Mouse (Mus musculus) myocyte (in vitro differentiated cells): ENCODE measurements around the gene Tmem30a. TPM values are rescaled to one million over a fixed set of nuclear protein-coding genes. Genes with fewer than 3 reads are reported as not detected.

Experiments used
- H3K27me3 ChIP-seq: one replicate; pipeline ENCODE4 v1.6.1; 2011; ENCODE audit not compliant: control insufficient read depth, insufficient read depth, insufficient read length
- H3K36me3 ChIP-seq: one replicate; pipeline ENCODE4 v1.6.1; 2011; ENCODE audit not compliant: control insufficient read depth, insufficient read depth
- H3K4me2 ChIP-seq: one replicate; pipeline ENCODE4 v1.6.1; 2011; ENCODE audit warnings: low read depth, control low read depth
- H3K4me3 ChIP-seq: one replicate; pipeline ENCODE4 v1.5.1; 2011; ENCODE audit warnings: mild to moderate bottlenecking, control low read depth, moderate library complexity
- H3K79me2 ChIP-seq: one replicate; pipeline ENCODE4 v1.6.1; 2011; ENCODE audit not compliant: control insufficient read depth, insufficient read depth
- H3ac ChIP-seq: one replicate; pipeline ENCODE4 v1.6.1; 2011; ENCODE audit not compliant: control insufficient read depth, insufficient read length
- CEBPB ChIP-seq: IDR thresholded peaks from 2 replicates; pipeline ENCODE4 v1.6.1; 2011; ENCODE audit warnings: mild to moderate bottlenecking, moderate library complexity; ENCODE audit not compliant: poor library complexity, insufficient read depth, severe bottlenecking
- E2F4 ChIP-seq: IDR thresholded peaks from one replicate; pipeline ENCODE4 v1.6.1; 2011; ENCODE audit warnings: mild to moderate bottlenecking, control low read depth, moderate library complexity; ENCODE audit not compliant: insufficient read depth
- MAX ChIP-seq: IDR thresholded peaks from one replicate; pipeline ENCODE4 v1.6.1; 2011; ENCODE audit warnings: low read depth, mild to moderate bottlenecking, control low read depth
- MYOD1 ChIP-seq, 3 experiments: IDR thresholded peaks; one replicate each; pipeline ENCODE4 v1.6.1; 2011; ENCODE audit warnings: control low read depth in 2 of 3, low read depth in 2 of 3, mild to moderate bottlenecking in 2 of 3, moderate library complexity in 1 of 3; ENCODE audit not compliant: insufficient read length in 2 of 3, control insufficient read depth in 1 of 3
- MYOG ChIP-seq, 3 experiments: IDR thresholded peaks; one replicate each; pipeline ENCODE4 v1.6.1; 2011; ENCODE audit warnings: control low read depth in 2 of 3, low read depth in 2 of 3, mild to moderate bottlenecking in 2 of 3; ENCODE audit not compliant: insufficient read length in 2 of 3, control insufficient read depth in 1 of 3, insufficient read depth in 1 of 3
- POLR2A ChIP-seq: IDR thresholded peaks from one replicate; pipeline ENCODE4 v1.6.1; 2011; ENCODE audit warnings: low read depth, mild to moderate bottlenecking, control low read depth, moderate library complexity; ENCODE audit not compliant: insufficient read length
- POLR2AphosphoS2 ChIP-seq: IDR thresholded peaks from one replicate; pipeline ENCODE4 v1.6.1; 2011; ENCODE audit warnings: low read depth, control low read depth; ENCODE audit not compliant: insufficient read length
- REST ChIP-seq: IDR thresholded peaks from one replicate; pipeline ENCODE4 v1.6.1; 2011; ENCODE audit warnings: mild to moderate bottlenecking, control low read depth, moderate library complexity; ENCODE audit not compliant: insufficient read depth, insufficient read length
- SRF ChIP-seq: IDR thresholded peaks from one replicate; pipeline ENCODE4 v1.6.1; 2011; ENCODE audit warnings: low read depth; ENCODE audit not compliant: control insufficient read depth, insufficient read length
- TCF12 ChIP-seq: IDR thresholded peaks from one replicate; pipeline ENCODE4 v1.6.1; 2011; ENCODE audit warnings: mild to moderate bottlenecking, control low read depth; ENCODE audit not compliant: poor library complexity, insufficient read depth, severe bottlenecking
- TCF3 ChIP-seq: IDR thresholded peaks from one replicate; pipeline ENCODE4 v1.6.1; 2011; ENCODE audit warnings: low read depth, control low read depth; ENCODE audit not compliant: insufficient read length
- USF1 ChIP-seq: IDR thresholded peaks from one replicate; pipeline ENCODE4 v1.6.1; 2011; ENCODE audit warnings: low read depth, mild to moderate bottlenecking, control low read depth, moderate library complexity
- polyA plus RNA-seq: library from polyadenylated mRNA; unstranded; fragments of >200 nt; fragmentation: generic; extraction: Trizol; gene quantifications from one replicate; pipeline ENCODE4 v1.2.1, GENCODE M21; 2012; ENCODE audit warnings: missing spikeins

Gene Tmem30a
- polyA plus RNA-seq, 1 experiment: 24.7 TPM

DNA sequence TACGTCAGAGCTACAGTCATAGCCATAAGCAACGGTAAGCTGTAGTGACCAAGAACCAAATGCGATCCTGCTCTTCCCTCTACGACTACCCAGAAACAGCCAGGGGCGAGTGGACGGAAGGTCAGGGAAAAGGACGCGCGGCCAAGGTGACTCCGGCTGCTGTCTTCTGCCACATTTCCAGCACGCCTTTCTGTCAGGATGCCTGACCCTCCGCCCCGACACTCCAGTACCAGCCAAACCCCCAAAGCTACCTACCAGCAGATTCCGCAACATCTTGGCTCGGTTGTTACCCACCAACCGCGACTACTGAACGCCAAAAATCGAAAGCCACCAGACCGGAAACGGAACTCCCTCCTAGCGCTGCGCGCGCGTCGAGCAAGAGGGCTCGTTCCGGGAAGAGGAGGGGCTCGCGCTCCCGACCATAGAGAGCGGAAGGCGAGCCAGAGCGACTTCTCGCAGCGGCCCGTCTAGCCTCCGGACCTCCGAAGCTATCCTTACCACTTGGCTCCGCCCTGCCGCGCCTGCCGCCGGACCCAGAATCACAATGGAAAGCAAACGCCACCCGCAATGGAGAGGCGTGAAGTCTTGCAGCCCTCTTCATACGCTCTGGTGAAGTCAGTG lies 33.8 kb downstream of the Tmem30a start, which contains the start of gene Cox7a2:
TSS of gene Cox7a2 (minus strand) at position 494 of the 621 bp plus-strand sequence.
- peak; percentile 83 for TF ChIP-seq POLR2A
- no peak for TF ChIP-seq MYOD1 (IDR thresholded peaks at IDR 0.05; ENCODE audit: control insufficient read depth in 1 of 3, insufficient read length in 2 of 3, low read depth in 2 of 3)
- no peak for TF ChIP-seq USF1
- TF ChIP-seq MYOG (IDR thresholded peaks at IDR 0.05; ENCODE audit: control insufficient read depth in 1 of 3, insufficient read depth in 1 of 3, insufficient read length in 2 of 3, low read depth in 2 of 3): peak in 1 of 3 experiments; percentile 44
- peak; percentile 95 for TF ChIP-seq POLR2AphosphoS2
- no peak for TF ChIP-seq E2F4
- peak; percentile 22 for TF ChIP-seq REST
- no peak for TF ChIP-seq TCF3
- TF ChIP-seq MAX: no peak
- H3K36me3 ChIP-seq: peaks cover 6% of the 10 kb centered on the region
- H3K4me2 ChIP-seq: peak within 1 kb of the TSS; percentile 85
- peak within 1 kb of the TSS; percentile 86 for H3K4me3 ChIP-seq
- peaks cover 24% of the 10 kb centered on the region for H3K79me2 ChIP-seq
- peak within 1 kb of the TSS; percentile 83 for H3ac ChIP-seq
- no peaks in the 10 kb centered on the region for H3K27me3 ChIP-seq

DNA sequence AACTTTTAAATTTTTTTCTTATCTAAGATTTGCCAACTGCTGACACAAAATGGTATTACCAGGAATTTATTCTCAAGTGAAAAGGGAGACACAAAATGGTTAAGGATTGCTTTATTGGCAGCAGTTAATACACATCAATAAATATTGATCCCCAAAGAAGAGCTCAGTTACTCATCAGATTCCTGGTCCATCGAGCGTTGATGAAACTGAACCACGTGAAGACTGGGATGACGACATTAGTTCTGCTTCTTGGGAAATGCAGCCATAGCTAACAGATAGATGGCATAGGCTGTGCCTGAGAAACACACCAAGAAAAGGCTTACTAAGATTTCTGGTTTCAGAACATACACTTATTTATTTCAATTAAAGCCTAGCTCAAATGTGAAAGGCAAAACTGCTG lies 38.0 kb downstream of the Tmem30a start:
- Histone ChIP-seq H3K79me2 (peaks cover 24% of the 10 kb centered on the region), H3K4me3 (no peak overlapping the region), H3ac (no peak overlapping the region), H3K27me3 (no peaks in the 10 kb centered on the region), H3K36me3 (peaks cover 23% of the 10 kb centered on the region), H3K4me2 (no peak overlapping the region)
- no peak for TF ChIP-seq MAX
- no peak for TF ChIP-seq SRF
- no peak for TF ChIP-seq MYOG (IDR thresholded peaks at IDR 0.05; ENCODE audit: control insufficient read depth in 1 of 3, insufficient read depth in 1 of 3, insufficient read length in 2 of 3, low read depth in 2 of 3)
- no peak for TF ChIP-seq POLR2AphosphoS2
- TF ChIP-seq USF1: no peak
- TF ChIP-seq MYOD1 (IDR thresholded peaks at IDR 0.05; ENCODE audit: control insufficient read depth in 1 of 3, insufficient read length in 2 of 3, low read depth in 2 of 3): no peak
- no peak for TF ChIP-seq E2F4
- no peak for TF ChIP-seq TCF12
- TF ChIP-seq REST: no peak
- TF ChIP-seq TCF3: no peak
- TF ChIP-seq POLR2A: no peak
- no peak for TF ChIP-seq CEBPB

DNA sequence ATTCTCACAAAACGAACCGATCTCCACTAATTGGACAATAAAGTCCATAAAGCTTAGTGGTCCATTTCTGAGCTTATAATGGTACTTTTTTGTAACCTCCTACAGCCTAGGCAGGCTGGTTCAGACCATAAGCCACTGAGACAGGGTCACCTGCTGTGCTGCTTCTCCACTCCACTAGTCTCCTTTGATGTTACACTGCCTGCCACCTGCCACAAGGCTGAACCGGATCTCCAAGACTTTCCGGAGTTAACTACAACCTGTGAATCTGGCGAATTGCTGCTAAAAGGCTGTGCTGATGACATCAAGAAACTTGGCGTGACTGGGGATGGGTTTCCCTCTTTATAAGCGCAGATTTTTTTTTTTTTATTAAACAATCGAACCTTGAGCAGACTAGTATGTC lies 41.5 kb downstream of the Tmem30a start:
- TF ChIP-seq E2F4 (no peak), TCF3 (no peak), POLR2AphosphoS2 (no peak), MYOD1 (IDR thresholded peaks at IDR 0.05; ENCODE audit: control insufficient read depth in 1 of 3, insufficient read length in 2 of 3, low read depth in 2 of 3) (no peak), POLR2A (no peak), MYOG (IDR thresholded peaks at IDR 0.05; ENCODE audit: control insufficient read depth in 1 of 3, insufficient read depth in 1 of 3, insufficient read length in 2 of 3, low read depth in 2 of 3) (no peak), TCF12 (no peak), CEBPB (no peak), SRF (no peak), MAX (no peak), REST (no peak)
- no peaks in the 10 kb centered on the region for H3K27me3 ChIP-seq
- no peak overlapping the region for H3K4me3 ChIP-seq
- H3K36me3 ChIP-seq: peaks cover 23% of the 10 kb centered on the region
- H3ac ChIP-seq: no peak overlapping the region
- no peak overlapping the region for H3K4me2 ChIP-seq
- H3K79me2 ChIP-seq: no peaks in the 10 kb centered on the region

DNA sequence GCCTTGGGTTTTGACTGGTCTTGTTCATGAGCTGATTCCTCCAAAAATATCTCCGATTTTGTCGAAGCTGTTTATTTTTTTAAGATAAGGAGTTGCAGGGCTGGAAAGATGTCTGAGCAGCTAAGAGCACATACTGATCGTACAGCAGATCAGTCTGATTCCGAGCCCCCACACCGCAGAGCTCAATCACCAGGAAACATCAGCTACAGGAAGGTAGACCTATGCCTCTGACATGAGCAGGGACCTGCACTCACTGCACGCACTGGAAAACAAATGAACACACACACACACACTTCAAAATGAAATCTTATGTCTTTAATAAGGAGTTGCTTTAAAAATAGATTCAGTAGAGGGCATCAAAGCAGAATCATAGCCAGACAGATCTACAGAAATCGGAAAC lies 42.6 kb downstream of the Tmem30a start:
- H3K4me3 ChIP-seq: no peak overlapping the region
- TF ChIP-seq POLR2A (no peak), CEBPB (no peak), REST (no peak)
- H3ac ChIP-seq: no peak overlapping the region
- H3K36me3 ChIP-seq: peaks cover 17% of the 10 kb centered on the region
- H3K79me2 ChIP-seq: no peaks in the 10 kb centered on the region
- H3K4me2 ChIP-seq: no peak overlapping the region
- H3K27me3 ChIP-seq: no peaks in the 10 kb centered on the region

DNA sequence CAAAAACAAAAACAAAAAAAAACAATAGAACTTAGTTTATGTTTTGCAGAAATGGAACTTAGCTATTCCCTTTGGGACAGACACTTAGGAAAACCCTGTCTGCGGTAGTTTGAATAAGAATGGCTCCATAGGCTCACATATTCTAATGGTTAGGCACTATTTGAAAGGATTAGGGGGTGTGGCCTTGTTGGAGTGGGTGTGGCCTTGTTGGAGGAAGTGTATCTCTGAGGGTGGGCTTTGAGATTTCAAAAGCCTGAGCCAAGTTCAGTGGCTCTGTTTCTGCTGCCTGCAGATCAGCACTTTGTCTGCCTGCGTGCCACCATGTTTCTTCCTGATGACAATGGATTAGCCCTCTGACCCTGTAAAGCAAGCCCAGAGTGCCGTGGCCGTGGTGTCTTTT lies 48.3 kb downstream of the Tmem30a start:
- no peak overlapping the region for H3K4me3 ChIP-seq
- H3K4me2 ChIP-seq: no peak overlapping the region
- no peaks in the 10 kb centered on the region for H3K36me3 ChIP-seq
- H3K27me3 ChIP-seq: no peaks in the 10 kb centered on the region
- H3ac ChIP-seq: no peak overlapping the region
- H3K79me2 ChIP-seq: no peaks in the 10 kb centered on the region
- no peak for TF ChIP-seq REST
- no peak for TF ChIP-seq SRF
- no peak for TF ChIP-seq E2F4
- TF ChIP-seq POLR2AphosphoS2: no peak
- no peak for TF ChIP-seq POLR2A
- no peak for TF ChIP-seq USF1
- no peak for TF ChIP-seq MYOG (IDR thresholded peaks at IDR 0.05; ENCODE audit: control insufficient read depth in 1 of 3, insufficient read depth in 1 of 3, insufficient read length in 2 of 3, low read depth in 2 of 3)
- no peak for TF ChIP-seq TCF12
- no peak for TF ChIP-seq MAX
- no peak for TF ChIP-seq TCF3
